Mouse (Mus musculus) lung, adult 2 months (tissue): ENCODE measurements around the gene Grik1.

ENCODE experiments used
- CTCF ChIP-seq: fragments of 200-500 bp; IDR thresholded peaks from 2 replicates; pipeline ENCODE4 v1.5.1; 2011; ENCODE audit warnings: mild to moderate bottlenecking, low read length, control low read depth; ENCODE audit not compliant: insufficient read depth
- POLR2A ChIP-seq: fragments of 200-500 bp; IDR thresholded peaks from 2 replicates; pipeline ENCODE4 v1.6.1; 2011; ENCODE audit warnings: low read depth, mild to moderate bottlenecking, control low read depth, low read length, borderline replicate concordance; ENCODE audit errors: extremely low read depth

- TF ChIP-seq CTCF: no peak
- no peak for TF ChIP-seq POLR2A
Observed at GRCm38 (mm10) chr16:87901189-87901588, 388.9 kb downstream of the Grik1 start.
